Mouse (Mus musculus) ES-E14 (cell line): ENCODE measurements at regions not wholly inside any gene's neighbourhood (a gene's known extent, or its start where the extent isn't known, plus 50 kb on each side); places are given as distances from the start of the nearest gene placed in this dataset.

Source experiments
- CHD2 ChIP-seq: IDR thresholded peaks from 2 replicates; pipeline ENCODE4 v1.6.1; 2014; ENCODE audit warnings: mild to moderate bottlenecking, low read depth, low read length, inconsistent platforms
- ZC3H11A ChIP-seq: IDR thresholded peaks from 2 replicates; pipeline ENCODE4 v1.6.1; 2012; ENCODE audit warnings: low read depth, mild to moderate bottlenecking, inconsistent platforms, low read length, borderline replicate concordance
- ZNF384 ChIP-seq: IDR thresholded peaks from 2 replicates; pipeline ENCODE4 v1.6.1; 2012; ENCODE audit warnings: low read depth, low read length, inconsistent platforms

GRCm38 (mm10) chr10:66834974-66835373 lies 261.0 kb upstream of the Jmjd1c start:
- no peak for TF ChIP-seq ZC3H11A
- no peak for TF ChIP-seq CHD2
- TF ChIP-seq ZNF384 = no peak
